Mouse (Mus musculus) c-Kit-negative CD71-positive TER-119-positive erythroid progenitor cells, embryonic 14.5 days (primary cell): ENCODE data around the gene Adcy5.

ENCODE experiments used
- DNase-seq: peaks from one replicate; pipeline ENCODE4 v3.0.0-alpha.2; 2013; ENCODE audit warnings: low read depth, low spot score

Adcy5 gene

DNA sequence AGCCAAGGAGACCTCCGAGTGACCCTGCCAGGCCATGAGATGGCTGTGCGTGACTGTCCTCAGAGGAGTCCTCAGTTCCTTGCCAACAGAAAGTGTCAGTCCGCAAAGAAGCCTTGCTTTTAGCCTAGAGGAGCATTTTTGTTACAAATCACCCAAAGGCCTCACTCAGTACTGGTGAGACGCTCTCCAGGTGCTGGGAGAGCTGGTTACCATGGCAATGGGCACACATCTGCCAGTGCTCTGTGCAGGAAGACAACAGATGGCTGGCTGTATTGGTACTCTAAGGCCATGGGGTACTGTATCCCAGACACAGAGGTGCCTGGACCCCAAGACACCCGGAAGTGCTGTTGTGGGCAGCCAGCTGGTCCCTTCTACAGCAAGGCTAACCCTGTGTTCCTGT, 51.0 kb downstream of the Adcy5 start:
- DNase-seq: no peak

DNA sequence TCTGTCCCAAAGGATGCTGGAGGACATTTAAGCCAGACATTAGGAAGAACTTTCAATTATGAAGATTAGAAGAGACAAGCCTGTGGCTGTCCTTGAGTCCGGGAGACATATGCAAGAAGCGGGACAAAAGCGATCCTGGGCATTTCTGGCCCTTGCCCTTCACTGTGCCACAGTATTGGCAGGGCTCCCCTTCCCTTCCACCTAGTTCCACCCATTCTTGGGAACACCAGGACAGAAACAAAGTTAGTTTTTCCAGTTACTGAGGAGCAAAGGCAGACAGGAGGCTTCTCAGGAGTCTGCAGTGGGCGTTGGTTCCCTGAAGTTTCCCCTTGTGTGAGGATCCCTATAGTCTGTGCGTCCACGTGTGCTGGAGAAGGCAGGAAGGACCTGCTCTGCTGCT, 51.7 kb downstream of the Adcy5 start:
- no peak for DNase-seq

DNA sequence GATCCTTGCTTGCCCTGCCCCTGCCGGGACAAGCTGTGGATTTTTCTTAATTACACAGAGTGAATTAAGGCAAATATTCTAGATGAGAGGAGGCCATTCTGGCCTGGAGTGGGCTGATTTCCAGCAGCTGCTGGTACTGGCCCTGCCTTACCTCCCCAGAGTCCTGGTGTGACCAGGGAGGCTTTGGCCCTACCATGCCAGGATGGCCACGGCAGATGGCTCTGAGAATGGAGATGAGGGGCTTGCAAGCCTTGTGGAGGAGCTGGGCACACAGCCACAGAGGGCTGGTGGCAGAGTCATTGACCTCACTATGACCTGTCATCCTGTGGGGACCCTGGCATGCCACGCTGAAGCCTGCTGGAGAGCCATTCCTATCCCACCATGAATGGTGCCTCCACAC, 54.1 kb downstream of the Adcy5 start:
- DNase-seq: no peak

DNA sequence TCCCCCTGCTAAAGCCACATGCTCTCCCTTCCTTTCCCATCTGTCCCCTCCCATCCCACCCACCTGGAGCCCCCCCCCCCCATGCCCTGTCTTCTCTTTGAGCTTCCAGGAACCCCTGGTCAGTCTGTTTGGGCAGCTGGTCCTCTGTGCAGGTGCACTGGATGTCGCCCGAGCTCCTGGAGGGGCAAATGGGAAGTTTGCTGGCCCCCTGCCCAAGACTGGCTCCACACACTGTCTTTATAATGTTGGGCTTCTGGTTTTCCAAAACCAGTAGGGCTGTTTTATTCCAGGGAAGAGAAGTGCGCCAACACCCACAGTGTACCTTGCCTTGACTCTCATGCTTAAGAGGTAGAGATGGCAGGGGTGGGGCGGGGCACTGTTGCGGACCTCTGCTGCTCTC, 55.1 kb downstream of the Adcy5 start:
- no peak for DNase-seq

DNA sequence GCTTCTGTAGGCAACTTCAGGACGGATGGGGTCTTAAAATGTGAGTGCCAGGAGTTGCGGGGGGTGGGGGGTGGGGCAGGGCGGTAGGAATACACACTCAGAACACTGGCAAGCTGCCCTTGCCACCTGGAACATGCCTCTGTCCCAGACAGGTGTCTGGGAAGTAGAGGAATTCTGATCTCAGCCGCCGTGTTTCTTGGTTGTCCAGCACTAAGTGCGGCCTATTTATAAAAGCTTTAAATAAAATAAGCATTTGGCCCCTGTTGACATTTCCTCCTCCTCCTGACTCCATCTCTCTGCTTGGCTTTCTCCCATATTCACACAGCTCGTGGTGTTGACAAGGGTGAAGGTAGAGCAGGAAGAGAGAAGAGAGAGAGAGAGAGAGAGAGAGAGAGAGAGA, 60.4 kb downstream of the Adcy5 start:
- DNase-seq: no peak

DNA sequence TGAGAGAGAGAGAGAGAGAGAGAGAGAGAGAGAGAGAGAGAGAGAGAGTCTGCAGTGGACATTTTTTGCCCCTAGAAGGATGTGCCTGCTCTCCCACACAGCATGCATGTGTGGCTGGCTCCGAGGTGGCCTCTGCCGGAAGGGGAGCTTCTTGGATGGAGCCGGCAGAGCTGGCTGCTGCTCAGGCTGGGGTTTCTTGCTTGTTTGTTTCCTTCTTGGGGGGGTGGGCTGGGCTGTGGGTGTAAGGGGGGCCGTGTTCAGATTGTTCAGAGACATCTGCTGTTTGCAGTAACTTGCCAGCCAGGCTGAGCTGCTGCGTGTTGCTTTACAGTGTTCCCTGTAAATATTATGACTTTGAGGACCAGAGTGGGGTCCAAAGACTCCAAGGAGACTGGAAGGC, 60.8 kb downstream of the Adcy5 start:
- no peak for DNase-seq

DNA sequence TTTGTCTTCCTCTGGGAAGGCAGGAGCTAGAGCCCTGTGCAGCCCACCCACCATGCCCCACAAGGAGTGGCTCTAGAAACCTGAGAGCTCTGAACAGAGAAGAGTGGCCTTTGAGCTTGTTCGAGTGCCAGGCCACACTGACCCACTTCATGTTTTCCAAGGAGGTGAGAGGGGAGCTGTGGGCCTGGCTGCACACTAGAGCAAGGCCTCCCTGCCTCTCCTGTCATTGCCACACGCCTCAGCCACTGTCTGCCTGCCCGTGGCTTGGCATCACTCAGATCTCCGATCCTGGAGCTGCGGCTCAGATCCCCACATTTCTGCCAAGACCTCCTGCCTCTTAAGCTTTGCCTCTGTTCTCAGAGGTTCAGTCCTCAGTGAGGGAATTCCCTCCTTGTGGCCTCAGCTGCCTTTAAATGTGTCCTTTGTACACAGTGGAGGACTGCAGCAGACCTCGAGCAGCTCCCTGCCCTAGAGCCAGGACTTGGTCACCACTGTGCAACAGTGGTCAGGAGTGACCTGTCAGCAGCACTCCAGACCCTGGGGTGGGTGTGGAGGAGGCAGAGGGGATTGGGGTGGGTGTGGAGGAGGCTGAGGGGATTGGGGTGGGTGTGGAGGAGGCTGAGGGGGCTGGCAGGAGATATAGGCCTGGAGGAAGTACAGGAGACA, 62.3 kb downstream of the Adcy5 start:
- DNase-seq: no peak

DNA sequence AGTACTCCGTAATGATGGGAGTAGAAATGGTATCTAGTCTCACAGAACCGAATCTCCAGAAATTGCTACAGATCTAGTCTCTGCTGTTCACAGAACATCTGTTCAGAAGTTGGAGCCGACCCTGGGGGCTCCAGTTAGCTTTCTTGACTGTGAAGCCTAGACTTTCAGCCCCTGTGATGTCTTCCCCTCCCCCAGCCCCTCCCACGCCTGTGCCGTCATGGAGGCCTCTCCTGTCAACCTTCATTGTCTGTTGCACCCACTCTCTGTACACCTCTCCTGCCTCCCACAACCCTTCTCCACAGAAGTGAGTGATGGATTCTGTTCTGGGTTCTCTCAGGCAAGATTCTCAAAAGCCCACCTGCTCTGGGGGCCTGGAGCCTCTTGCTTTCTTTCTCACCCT, 65.7 kb downstream of the Adcy5 start:
- no peak for DNase-seq

DNA sequence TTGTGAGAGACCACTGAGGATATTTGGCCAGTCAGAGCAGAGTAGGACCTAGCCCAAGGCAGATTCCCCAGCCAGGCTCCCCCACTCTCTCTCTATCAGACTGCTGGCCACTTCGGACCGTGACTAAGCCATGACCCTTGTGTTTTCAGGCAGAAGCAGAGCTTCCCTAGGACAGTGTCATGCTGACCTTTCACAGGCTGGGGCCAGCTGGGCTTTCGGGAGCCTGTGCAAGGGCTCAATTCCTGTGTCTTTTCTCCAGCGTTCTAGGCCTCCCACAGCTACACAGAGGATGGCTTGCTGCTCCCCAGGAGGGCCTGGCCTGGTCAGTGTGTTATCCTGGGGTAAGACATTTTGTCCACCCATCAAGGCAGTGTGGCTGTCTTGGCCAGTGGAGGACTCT, 66.9 kb downstream of the Adcy5 start:
- no peak for DNase-seq

DNA sequence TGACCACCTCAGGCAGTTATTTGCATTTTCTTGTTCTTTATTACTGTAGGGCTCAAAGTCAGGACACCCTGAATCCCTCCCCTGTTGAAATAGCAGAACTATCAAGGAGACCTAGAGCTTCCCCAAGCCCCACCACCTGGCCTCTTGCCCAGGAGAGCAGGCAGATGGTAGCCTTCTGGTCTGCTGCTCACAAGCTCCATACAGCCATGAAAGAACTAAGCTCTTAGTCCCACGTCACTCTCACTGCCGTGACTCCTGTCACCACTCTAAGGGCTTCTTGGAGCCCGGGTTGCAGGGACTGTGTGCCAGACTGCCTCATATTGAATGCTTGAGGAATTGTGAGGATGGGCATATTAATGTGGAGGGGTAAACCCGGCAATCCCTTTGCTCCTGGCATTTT, 69.3 kb downstream of the Adcy5 start:
- DNase-seq: no peak

DNA sequence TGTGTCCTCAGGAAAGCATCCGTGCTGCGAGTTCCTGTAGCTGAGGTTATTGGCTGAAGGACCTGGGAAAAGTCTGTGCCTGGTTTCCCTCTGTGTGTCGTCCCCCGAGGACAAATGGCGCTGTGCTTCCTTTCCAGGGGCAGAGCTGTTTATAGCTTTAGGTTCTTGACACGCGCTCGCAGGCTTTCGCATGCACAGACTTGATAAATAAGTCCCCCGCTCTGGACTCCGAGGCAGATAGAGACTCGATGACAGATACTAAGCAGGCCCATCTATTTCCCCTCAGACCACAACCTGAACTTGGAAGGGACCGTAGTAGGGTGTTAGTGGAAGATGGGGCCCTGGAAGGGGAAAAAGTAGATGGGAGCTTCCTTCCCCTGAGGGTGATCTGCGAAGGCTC, 70.0 kb downstream of the Adcy5 start:
- no peak for DNase-seq

DNA sequence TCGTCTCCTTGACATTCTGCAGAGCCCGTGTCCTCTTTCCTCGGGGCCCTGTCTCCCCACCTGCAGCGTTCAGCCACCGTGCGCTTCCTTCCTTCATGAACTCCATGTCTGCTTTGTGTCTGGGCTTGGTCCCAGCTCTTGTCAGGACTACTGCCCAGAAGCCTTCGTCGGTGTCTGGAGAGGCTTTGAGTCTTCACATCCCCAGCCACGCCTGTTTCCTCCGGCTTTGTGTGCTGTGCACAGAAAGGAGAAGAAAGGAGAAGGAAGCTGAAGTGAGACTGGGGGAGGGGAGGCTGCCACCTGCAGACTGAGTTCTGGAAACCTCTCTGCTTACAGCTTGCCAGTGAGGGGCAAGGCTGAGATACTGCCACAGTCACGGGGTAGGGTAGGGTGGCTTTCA, 74.9 kb downstream of the Adcy5 start:
- DNase-seq: no peak

DNA sequence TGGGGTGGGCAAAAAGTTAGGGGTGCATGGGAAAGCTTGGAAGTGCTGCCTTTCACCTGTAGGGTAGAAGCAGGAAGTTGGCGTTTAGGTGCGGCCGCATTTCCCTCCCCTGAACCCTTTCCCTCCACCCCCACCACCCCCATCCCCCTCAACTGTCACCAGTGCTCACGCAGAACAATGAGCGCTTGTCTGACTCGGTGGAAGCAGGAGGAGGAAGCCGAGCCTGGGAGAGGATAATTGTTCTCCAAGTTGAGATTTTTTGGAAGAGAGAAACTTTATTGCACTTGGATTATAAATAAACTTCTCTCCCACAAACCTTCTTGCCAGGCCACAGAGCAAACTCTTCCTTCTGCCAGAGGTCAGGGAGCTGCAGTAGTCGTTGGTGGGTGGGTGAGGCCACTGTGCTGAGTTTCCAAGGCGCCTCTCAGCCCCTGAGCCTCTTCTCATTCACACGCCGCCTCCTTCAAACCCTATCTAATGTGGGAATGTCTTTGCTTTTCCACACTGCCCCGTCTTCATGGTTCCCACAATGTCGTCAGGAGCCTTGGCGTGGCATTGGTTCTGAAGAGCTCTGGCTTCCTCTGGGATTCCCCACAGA, 77.6 kb downstream of the Adcy5 start:
- DNase-seq: no peak

DNA sequence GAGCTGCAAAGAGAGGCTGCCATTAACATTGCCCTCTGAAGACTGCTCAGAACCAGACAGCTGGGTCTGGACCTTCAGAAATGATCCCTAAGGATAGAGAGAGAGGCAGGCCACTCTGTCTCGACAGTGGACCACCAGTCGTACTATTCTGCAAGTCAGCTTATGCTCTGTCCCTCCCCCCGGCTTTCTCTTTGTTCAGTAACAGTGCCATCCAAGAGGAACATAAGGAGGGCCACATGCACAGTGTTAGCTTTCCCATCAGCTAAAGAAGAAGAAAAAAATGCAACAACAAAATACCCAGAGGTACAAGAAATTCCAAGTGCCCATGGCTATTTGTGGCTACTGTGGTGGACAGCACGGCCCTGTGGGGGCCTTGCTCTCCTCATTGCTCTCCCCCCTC, 78.7 kb downstream of the Adcy5 start:
- no peak for DNase-seq

DNA sequence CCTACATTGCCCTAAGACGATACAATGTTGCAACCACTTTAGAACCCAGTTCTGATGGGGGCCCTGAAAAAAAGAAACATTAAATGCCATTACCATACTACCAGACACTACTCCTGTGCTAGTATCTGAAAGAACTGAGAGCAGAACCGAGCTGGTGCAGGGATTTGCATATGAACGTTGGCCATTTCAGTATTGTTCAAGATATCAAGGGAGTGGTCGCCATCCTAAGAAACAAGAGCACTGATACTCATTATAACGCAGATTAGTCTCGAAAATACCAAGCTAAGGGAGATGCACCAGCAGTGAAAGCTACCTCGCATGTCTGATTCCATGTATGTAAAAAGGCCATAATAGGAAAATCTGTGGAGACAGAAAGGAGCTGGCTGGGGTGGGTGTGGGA, 82.4 kb downstream of the Adcy5 start:
- no peak for DNase-seq

DNA sequence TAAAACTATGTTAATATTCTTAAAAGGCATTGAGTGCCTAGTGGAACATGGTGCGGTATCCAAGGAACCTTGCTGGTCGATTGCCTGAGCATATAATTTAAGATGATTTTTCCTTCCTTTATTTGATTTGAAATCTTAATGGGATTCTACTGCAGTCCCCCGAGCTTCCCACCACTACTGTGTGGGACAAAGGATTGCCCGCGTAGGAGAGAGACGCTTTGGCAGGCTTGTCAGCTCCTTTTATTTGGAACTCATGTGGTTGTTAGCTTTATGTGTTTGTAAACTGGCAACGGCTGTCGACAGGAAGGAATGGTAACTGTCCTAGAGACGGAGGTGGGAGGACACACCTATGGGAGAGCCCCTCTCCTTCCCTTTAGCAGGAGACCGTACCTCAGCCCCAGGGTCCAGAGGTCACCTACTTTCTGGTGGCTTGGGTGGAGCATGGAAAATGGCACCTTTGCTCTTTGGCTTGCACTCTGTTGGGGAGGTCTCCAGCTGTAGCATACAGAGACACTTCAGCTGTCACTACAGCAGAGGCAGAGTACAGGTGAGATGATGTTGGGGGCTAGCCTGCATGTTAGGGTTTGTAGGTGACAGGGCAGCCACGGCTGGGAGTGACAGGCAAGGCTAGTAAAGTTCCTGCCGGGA, 84.8 kb downstream of the Adcy5 start:
- DNase-seq: no peak

DNA sequence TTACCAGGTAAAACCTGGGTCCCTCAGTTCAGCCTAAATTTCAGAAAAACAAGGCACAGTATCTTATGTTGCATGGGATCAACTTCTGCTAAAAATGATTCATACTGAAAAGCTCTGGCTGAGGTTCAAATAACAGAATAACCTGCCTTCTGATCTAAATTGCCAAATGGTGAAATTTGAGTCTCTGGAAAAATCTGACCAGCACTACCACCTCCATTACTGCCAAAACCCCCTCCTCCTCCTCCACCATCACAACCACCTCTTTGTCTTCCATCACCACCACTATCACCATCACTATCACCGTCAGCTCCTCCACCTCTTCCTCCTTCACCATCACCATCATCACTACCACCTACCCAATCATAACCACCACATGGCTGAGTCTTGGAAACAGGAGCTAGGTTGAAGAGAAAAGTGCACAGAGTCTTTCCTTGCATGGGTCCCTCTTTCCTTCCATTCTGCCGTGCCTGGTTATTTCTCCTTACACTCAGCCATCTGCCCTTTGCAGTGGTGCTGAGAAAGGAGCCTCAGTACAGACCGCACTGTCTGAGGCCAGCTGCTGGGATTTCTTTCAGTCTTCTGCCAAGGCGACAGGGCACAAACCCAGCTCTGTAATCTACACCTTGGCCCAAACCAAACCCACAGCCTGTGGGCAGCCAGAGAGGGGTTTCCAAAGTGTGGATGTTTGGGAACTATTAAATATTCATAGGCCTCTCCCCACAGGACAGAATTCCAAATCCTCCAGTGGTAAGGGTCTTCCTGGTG, 85.5 kb downstream of the Adcy5 start:
- DNase-seq: no peak

DNA sequence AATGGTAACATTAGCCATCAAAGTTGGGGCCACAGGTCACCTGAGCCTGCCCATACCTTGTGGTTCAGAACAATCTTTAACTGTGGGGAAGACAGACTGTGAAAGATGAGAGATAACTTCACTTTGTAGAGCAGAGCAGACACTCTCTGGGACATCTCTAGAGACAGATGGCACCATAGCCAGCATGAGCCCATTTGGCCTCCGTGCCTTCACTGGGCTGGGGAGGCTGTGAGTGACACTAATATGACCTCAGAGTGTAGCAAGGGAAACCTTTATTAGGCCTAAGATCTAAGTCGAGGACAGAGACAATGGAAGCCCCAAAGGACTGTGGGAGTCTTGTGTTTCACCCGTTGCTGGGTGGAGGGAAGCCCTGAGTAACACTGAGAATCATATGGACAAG, 92.7 kb downstream of the Adcy5 start:
- no peak for DNase-seq

DNA sequence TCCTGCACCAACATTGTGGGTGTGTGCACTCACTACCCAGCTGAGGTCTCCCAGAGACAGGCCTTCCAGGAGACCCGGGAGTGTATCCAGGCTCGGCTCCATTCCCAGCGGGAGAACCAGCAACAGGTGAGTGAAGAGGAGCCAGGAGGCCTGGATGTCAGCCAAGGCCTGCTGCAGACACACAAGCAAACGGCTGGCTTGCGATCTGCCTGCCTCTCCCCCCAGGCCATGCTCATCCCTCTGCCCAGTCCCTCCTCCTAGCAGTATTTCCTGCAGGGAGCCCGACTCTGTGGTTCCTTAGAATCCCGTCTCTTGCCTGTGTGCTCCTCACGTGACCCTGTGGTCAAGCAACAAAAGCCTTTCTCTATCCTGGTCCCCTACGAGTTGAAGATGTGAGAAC, 94.1 kb downstream of the Adcy5 start:
- no peak for DNase-seq

DNA sequence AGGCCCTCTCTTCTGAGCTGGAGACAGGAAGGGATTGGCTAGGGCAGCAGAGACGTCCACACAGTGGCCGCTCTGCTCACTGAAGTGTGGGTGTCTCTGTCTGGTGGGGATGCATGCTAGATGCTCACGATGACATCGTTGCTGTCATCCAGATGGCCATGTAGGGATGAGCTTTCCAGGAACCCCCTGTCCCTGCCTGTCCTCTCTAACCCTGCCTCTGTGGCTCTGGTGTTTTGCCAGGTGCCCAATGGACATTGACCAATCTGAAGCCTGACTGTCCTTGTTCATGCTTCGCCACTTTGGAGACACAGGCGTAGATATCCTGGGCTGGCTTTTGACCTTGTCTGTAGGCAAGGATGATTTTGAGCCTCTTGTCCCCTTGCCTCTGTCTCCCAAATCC, 95.1 kb downstream of the Adcy5 start:
- no peak for DNase-seq

DNA sequence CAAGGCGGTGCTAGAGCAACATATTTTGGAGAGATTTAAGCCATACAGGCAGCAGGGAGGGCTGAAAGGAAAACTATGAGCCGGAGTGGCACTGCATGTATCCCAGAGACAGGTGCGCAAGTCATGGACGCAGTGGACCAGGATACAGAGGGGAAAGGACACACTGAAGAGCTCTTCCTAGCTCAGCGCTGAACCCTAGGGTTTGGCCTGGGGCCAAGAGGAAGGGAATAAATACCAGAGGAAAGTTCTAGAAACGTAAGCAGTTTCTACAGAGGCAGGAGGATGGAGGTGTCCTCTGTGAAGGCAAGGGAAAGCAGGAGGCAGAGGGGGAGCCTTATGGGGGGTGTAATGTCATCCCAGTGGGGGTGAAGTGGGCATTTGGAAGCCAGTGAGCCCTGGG, 97.0 kb downstream of the Adcy5 start:
- no peak for DNase-seq

DNA sequence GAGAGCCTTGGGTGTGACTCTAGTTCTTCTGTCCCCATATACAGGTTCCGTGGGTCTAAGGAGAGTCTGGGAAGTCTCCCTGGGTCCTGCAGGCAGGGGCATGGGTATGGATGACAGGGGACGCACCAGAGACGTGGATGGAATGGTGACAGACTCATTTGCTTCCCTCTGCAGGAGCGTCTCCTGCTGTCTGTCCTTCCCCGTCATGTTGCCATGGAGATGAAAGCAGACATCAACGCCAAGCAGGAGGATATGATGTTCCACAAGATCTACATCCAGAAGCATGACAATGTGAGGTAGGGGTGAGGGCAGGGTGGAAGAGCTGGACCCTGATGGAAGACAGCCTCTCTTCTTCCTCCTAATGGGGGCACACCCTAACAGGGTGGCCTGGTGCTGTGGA, 98.3 kb downstream of the Adcy5 start:
- DNase-seq: no peak

DNA sequence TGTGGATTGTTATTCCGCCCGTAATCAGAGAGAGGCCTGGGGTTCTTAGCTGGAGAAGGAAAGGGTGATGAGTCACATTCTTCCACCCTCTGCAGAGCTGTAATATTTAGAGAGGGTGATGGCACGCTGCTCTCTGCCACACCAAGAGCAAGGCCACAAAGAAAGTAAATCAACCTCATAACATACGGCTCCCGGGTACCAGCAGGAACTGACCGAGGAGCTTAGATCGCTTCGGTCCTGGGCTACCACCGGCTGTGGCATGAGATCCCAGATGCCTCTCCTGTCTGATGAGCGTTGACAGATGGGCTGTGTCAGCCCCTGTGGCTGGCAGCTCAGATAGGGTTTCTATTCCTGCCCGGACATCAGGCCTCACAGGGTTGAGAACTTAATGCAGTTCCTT, 101.3 kb downstream of the Adcy5 start:
- DNase-seq: no peak
